Comparison of ENCODE assay signal across 9 mouse cellular contexts in genomic region chr3:142708849-142709419, GRCm38 (mm10). TPM values are rescaled to one million over a fixed set of nuclear protein-coding genes. Genes with fewer than 3 reads are reported as not detected.
DNase-seq lines count a peak whose midpoint lies in the region; ATAC-seq and TF ChIP-seq lines count a peak whose summit lies in the region.
"Had no signal": no experiment of that assay in that cellular context is flagged by ENCODE, and none has a peak within 500 bp of the region (broad histone marks: within the 10 kb centered on the region; RNA-seq: fewer than 3 reads in every experiment).

No protein-coding gene starts in this region.

- ATAC-seq in hindbrain, embryonic 11.5 days (ENCODE audit: low FRiP score), result peak; percentile 34; the same call in 1 of the 2 replicates
- peak; percentile 51; the same call in 1 of the 2 replicates for ATAC-seq in lung, embryonic 16.5 days (ENCODE audit: low read depth)

- no peaks in the 10 kb centered on the region for H3K4me1 ChIP-seq in forebrain, embryonic 10.5 days
- H3K4me1 ChIP-seq in hindbrain, embryonic 11.5 days (replicated peaks; ENCODE audit: control insufficient read depth, insufficient read depth, low read length), result no peaks in the 10 kb centered on the region
- no peaks in the 10 kb centered on the region; the same call in 1 of the 2 replicates for H3K4me1 ChIP-seq in lung, embryonic 16.5 days (replicated peaks; ENCODE audit: control insufficient read depth, insufficient read depth, low read length)
- H3K4me1 ChIP-seq: limb, embryonic 12.5 days had no signal

- H3K9ac ChIP-seq in hindbrain, embryonic 11.5 days (ENCODE audit: low read depth, low read length), result no peak overlapping the region
- no peak overlapping the region for H3K9ac ChIP-seq in lung, embryonic 16.5 days (ENCODE audit: low read length)
- H3K9ac ChIP-seq: limb, embryonic 12.5 days had no signal

- peaks cover 6% of the 10 kb centered on the region; the same call in 1 of the 2 replicates for H3K36me3 ChIP-seq in forebrain, embryonic 10.5 days (replicated peaks)
- H3K36me3 ChIP-seq in hindbrain, embryonic 11.5 days (ENCODE audit: control insufficient read depth, insufficient read depth, low read length), result no peaks in the 10 kb centered on the region
- no peaks in the 10 kb centered on the region for H3K36me3 ChIP-seq in lung, embryonic 16.5 days (ENCODE audit: control insufficient read depth, insufficient read depth, low read length)
- H3K36me3 ChIP-seq: limb, embryonic 12.5 days had no signal

- no peak overlapping the region for H3K4me2 ChIP-seq in hindbrain, embryonic 11.5 days (replicated peaks; ENCODE audit: low read depth, low read length)
- H3K4me2 ChIP-seq in lung, embryonic 16.5 days (ENCODE audit: low read depth, low read length), result no peak overlapping the region
- H3K4me2 ChIP-seq: limb, embryonic 12.5 days had no signal

- peak; percentile 52 for DNase-seq in MEL-GATA-1-ER (ENCODE audit: extremely low read depth, low read depth)
- peak; percentile 84 for DNase-seq in brain, embryonic 14.5 days (ENCODE audit: low read depth)
- DNase-seq in forebrain, embryonic 10.5 days (ENCODE audit: extremely low spot score, low spot score), result peak; percentile 59
- DNase-seq in hindbrain, embryonic 11.5 days (ENCODE audit: low spot score), result peak; percentile 84
- peak; percentile 83 for DNase-seq in layer of hippocampus, adult 9-10 months (ENCODE audit: low spot score)
- DNase-seq in retina, embryonic 14.5 days (ENCODE audit: low spot score), result peak; percentile 90
- peak; percentile 62 for DNase-seq in yolk sac, embryonic 10.5 days (ENCODE audit: low spot score)

- TF ChIP-seq CTCF in brain, embryonic 14.5 days (IDR thresholded peaks at IDR 0.05; ENCODE audit: borderline replicate concordance, extremely low read depth, insufficient read depth, insufficient read length), result peak; percentile 81; the same call in 1 of the 2 replicates

- H3K27ac ChIP-seq in forebrain, embryonic 10.5 days, result no peak overlapping the region
- H3K27ac ChIP-seq in hindbrain, embryonic 11.5 days (ENCODE audit: low read depth, low read length), result no peak overlapping the region
- H3K27ac ChIP-seq in lung, embryonic 16.5 days (ENCODE audit: low read length), result no peak overlapping the region
- H3K27ac ChIP-seq: limb, embryonic 12.5 days had no signal

- WGBS in forebrain, embryonic 10.5 days, result 57% methylated on average over 13 of the region's 13 CpGs
- WGBS in hindbrain, embryonic 11.5 days, result 48% methylated on average over 13 of the region's 13 CpGs
- 39% methylated on average over 13 of the region's 13 CpGs for WGBS in lung, embryonic 16.5 days

- TF ChIP-seq POLR2A in brain, embryonic 14.5 days (IDR thresholded peaks at IDR 0.05; ENCODE audit: borderline replicate concordance, extremely low read depth, insufficient read depth, insufficient read length, poor library complexity, severe bottlenecking), result no peak

- H3K9me3 ChIP-seq in forebrain, embryonic 10.5 days, result peaks cover 1% of the 10 kb centered on the region; the same call in 1 of the 2 replicates
- H3K9me3 ChIP-seq in hindbrain, embryonic 11.5 days (ENCODE audit: control insufficient read depth, low read length), result no peaks in the 10 kb centered on the region
- no peaks in the 10 kb centered on the region for H3K9me3 ChIP-seq in lung, embryonic 16.5 days (ENCODE audit: control insufficient read depth, low read length)

- H3K27me3 ChIP-seq in forebrain, embryonic 10.5 days (ENCODE audit: poor library complexity, severe bottlenecking), result no peaks in the 10 kb centered on the region
- no peaks in the 10 kb centered on the region for H3K27me3 ChIP-seq in hindbrain, embryonic 11.5 days (ENCODE audit: control insufficient read depth, insufficient read depth, low read length)
- no peaks in the 10 kb centered on the region for H3K27me3 ChIP-seq in lung, embryonic 16.5 days (ENCODE audit: control insufficient read depth, insufficient read depth, low read depth, low read length)
- H3K27me3 ChIP-seq: limb, embryonic 12.5 days had no signal

- no peak overlapping the region for H3K4me3 ChIP-seq in forebrain, embryonic 10.5 days
- H3K4me3 ChIP-seq in hindbrain, embryonic 11.5 days (ENCODE audit: low read depth, low read length), result no peak overlapping the region
- H3K4me3 ChIP-seq in lung, embryonic 16.5 days (ENCODE audit: low read length), result no peak overlapping the region
- H3K4me3 ChIP-seq: limb, embryonic 12.5 days had no signal

RNA-seq across cellular contexts. Expression of gene Kyat3, which starts 8.1 kb away (rescaled TPM):
- polyA plus RNA-seq in brain, embryonic 14.5 days (2012; rRNA removed), result 3.2 and 3.6 TPM in 2 replicates
- polyA plus RNA-seq in forebrain, embryonic 10.5 days (2016; fragmentation: Nextera tagmentation; extraction: Ambion mirVana), result 11.1 and 13.2 TPM in 2 replicates
- polyA plus RNA-seq in hindbrain, embryonic 11.5 days (2014; fragmentation: Nextera tagmentation; extraction: Ambion mirVana), result 12.1 and 13.4 TPM in 2 replicates
- 12.7 and 14.0 TPM in 2 replicates for polyA plus RNA-seq in lung, embryonic 16.5 days (2015; fragmentation: Nextera tagmentation; extraction: Ambion mirVana)

RNA-seq across cellular contexts. Expression of gene Gtf2b, which starts 55.9 kb away (rescaled TPM):
- 58.3 and 69.3 TPM in 2 replicates for polyA plus RNA-seq in brain, embryonic 14.5 days (2012; rRNA removed)
- polyA plus RNA-seq in forebrain, embryonic 10.5 days (2016; fragmentation: Nextera tagmentation; extraction: Ambion mirVana), result 87.3 and 88.2 TPM in 2 replicates
- polyA plus RNA-seq in hindbrain, embryonic 11.5 days (2014; fragmentation: Nextera tagmentation; extraction: Ambion mirVana), result 107 and 108 TPM in 2 replicates
- 91.6 and 94.9 TPM in 2 replicates for polyA plus RNA-seq in lung, embryonic 16.5 days (2015; fragmentation: Nextera tagmentation; extraction: Ambion mirVana)
